Mouse (Mus musculus): Measurements from ENCODE around the gene Zfp296. TPM values are rescaled to one million over a fixed set of nuclear protein-coding genes. Genes with fewer than 3 reads are reported as not detected.

Zfp296 gene
- polyA plus RNA-seq, 1 experiment from 2014 or later: 1.00 TPM

DNA sequence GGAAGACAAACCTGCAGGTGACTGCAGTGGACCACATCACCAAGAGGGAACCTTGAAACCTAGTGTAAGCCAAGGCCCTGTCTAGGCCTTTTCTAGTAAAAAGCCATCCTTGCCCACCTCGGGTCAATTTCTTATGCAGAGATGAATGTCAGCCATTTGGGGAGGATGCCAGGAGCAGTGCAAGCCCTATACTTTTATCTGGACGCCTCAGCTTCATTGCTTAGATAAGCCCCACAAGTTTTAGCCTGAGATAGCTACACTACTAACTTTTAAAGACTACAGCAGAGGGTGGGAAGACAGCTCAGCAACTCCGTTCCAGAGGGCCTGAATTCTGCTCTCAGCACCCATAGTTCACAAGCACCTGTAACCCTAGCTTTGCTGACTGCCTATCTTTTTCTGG lies 13.2 kb upstream of the Zfp296 start:
- no peak overlapping the region for H3K4me3 ChIP-seq
- H3K9ac ChIP-seq: no peak overlapping the region; the same call in 1 of the 2 replicates
- WGBS: 87% methylated on average over 3 of the region's 3 CpGs
- no peaks in the 10 kb centered on the region for H3K27me3 ChIP-seq
- H3K9me3 ChIP-seq: peaks cover 3% of the 10 kb centered on the region; the same call in 1 of the 2 replicates
- ATAC-seq (ENCODE audit: insufficient number of reproducible peaks, low FRiP score, low TSS enrichment, low read depth): no peak
- no peak overlapping the region for H3K27ac ChIP-seq
- H3K4me1 ChIP-seq: peaks cover 32% of the 10 kb centered on the region
- no peak overlapping the region for H3K4me2 ChIP-seq
- H3K36me3 ChIP-seq: peaks cover 42% of the 10 kb centered on the region

DNA sequence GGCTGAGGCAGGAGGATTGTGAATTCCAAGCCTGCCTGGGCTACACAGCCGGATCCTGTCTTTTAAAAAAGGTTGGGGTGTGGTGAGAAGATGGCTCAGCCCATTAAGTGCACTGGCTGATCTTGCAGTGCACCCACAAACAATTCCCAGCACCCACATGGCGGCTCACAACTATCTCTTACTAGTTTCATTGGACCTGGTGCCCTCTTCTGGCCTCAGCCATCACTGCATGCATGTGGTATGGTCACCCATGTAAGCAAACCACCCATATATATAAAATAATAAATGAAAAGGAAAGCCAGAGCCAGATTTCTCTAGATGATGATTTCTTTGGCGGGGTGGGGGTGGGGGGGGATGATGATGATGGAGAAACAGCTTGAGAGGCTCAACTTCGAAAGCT lies 12.6 kb upstream of the Zfp296 start:
- Histone ChIP-seq H3K27me3 (no peaks in the 10 kb centered on the region), H3K4me2 (no peak overlapping the region), H3K9me3 (peaks cover 3% of the 10 kb centered on the region; the same call in 1 of the 2 replicates), H3K27ac (no peak overlapping the region), H3K36me3 (peaks cover 47% of the 10 kb centered on the region), H3K9ac (no peak overlapping the region), H3K4me1 (peaks cover 26% of the 10 kb centered on the region), H3K4me3 (no peak overlapping the region)
- 95% methylated on average over 4 of the region's 4 CpGs for WGBS
- no peak for ATAC-seq (ENCODE audit: insufficient number of reproducible peaks, low FRiP score, low TSS enrichment, low read depth)

DNA sequence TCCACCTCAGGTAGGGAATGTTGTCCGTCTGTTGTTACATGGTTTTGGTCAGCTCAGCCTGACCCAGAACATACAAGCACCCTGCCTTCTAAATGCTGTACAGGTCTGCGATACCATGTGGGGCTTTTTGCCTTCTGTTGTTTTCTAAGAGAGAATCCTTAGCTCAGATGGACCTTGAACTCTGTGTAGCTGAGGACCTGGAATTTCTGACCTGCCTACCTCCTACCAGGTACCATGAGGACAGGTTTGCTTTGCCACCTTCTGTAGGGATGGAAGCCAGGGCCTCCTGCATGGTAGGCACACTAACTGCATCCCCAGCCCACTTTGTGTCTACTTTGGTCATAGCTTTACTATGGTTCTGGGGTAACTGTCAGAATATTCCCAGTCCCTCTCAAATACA lies 11.3 kb upstream of the Zfp296 start:
- Histone ChIP-seq H3K9ac (no peak overlapping the region), H3K4me3 (no peak overlapping the region), H3K4me2 (no peak overlapping the region), H3K36me3 (peaks cover 55% of the 10 kb centered on the region), H3K4me1 (peaks cover 15% of the 10 kb centered on the region), H3K27me3 (no peaks in the 10 kb centered on the region), H3K9me3 (peaks cover 3% of the 10 kb centered on the region; the same call in 1 of the 2 replicates), H3K27ac (no peak overlapping the region)
- WGBS: 87% methylated on average over 2 of the region's 2 CpGs
- no peak for ATAC-seq (ENCODE audit: insufficient number of reproducible peaks, low FRiP score, low TSS enrichment, low read depth)

DNA sequence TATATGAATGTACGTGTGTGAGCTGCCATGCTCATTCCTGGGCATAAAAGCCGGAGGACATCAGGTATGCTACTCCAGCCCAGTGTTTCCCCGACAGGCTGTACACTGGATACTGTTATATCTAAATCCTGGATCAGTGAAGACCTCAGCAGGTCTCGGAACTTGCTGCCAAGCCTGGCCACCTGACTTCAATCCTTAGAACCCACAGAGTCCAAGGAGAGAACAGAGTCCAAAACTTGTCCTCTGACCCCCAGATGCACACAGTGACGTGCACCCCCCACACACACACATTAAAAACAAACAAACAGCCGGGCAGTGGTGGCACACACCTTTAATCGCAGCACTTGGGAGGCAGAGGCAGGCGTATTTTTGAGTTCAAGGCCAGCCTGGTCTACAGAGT lies 9.7 kb upstream of the Zfp296 start:
- Histone ChIP-seq H3K4me3 (no peak overlapping the region), H3K9ac (no peak overlapping the region), H3K9me3 (peaks cover 3% of the 10 kb centered on the region; the same call in 1 of the 2 replicates), H3K4me1 (peaks cover 18% of the 10 kb centered on the region), H3K4me2 (no peak overlapping the region), H3K36me3 (peaks cover 59% of the 10 kb centered on the region), H3K27me3 (no peaks in the 10 kb centered on the region), H3K27ac (no peak overlapping the region)
- WGBS: 92% methylated on average over 8 of the region's 8 CpGs
- ATAC-seq (ENCODE audit: insufficient number of reproducible peaks, low FRiP score, low TSS enrichment, low read depth): no peak

DNA sequence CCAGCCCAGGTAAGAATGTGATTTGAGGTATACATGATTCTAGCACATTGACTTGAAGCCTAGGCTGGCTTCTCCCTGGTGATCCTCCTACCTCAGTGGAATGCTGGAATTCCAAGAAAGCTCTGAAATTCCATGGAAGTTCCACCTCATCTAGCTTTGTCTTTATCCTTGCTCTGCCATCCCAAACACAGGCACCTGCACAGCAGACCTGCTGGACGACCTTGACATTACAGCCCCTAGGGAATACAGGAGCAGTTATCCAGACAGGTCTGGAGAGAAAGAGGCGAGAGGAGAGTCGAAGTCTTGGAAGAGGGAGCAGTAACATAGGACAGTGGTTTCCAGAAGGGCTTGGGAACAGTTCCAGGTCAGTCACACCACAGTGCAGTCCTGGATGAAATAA lies 7.4 kb upstream of the Zfp296 start:
- no peak for ATAC-seq (ENCODE audit: insufficient number of reproducible peaks, low FRiP score, low TSS enrichment, low read depth)
- no peak overlapping the region for H3K27ac ChIP-seq
- H3K36me3 ChIP-seq: peaks cover 50% of the 10 kb centered on the region

DNA sequence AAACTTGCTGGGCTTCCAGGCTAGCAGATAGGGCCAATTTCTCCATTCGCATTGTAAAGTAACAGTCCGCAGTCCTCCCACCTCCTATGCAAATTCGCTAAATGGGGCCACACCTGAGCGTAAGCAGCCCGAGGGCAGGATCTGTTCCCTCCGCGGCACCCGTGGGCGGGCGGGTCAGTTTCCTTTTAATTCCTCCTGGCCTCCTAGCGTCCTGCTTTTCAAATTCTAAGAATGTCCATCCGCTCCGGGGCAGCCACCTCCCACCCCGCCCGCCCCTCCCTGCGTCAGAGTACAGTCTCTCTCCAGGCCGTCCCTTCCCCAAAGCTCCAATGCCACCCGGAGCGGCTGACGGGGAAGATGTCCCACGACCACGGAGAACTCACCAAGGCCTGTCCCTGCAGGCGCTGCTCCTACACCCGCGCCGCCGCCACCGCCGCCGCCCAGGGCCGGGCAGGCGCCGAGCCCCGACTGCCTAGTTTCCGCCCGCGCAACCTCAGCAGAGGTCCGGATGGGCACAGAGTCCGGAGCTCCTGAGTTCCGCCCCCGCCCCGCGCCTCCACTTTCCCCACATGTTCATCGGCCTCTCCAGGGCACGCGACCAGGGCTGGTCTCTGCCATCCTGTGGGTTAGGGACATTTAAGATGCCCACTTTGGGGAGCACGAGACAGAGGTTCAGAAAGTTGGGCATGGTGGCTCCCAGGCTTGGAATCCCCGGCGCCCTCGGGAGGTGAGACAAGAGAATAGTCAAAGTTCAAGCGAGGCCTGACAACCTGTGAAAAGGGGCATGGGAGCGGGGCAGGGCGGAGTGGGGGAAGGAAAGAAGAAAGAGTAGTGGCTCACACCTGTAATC lies 3.9 kb upstream of the Zfp296 start:
- Histone ChIP-seq H3K9ac (peak overlapping the region; percentile 66), H3K4me1 (peaks cover 31% of the 10 kb centered on the region), H3K4me2 (peak overlapping the region; percentile 82), H3K4me3 (peak overlapping the region; percentile 66), H3K36me3 (peaks cover 24% of the 10 kb centered on the region), H3K27ac (peak overlapping the region; percentile 83), H3K9me3 (no peaks in the 10 kb centered on the region), H3K27me3 (peaks cover 26% of the 10 kb centered on the region)
- peak; percentile 81 for ATAC-seq (ENCODE audit: insufficient number of reproducible peaks, low FRiP score, low TSS enrichment, low read depth)
- WGBS: under 1% methylated on average over 53 of the region's 53 CpGs

More for the DNA sequence above, 7.4 kb upstream of the Zfp296 start:
- Histone ChIP-seq H3K4me3 (no peak overlapping the region), H3K4me1 (peaks cover 17% of the 10 kb centered on the region), H3K4me2 (no peak overlapping the region), H3K9ac (no peak overlapping the region), H3K27me3 (no peaks in the 10 kb centered on the region), H3K9me3 (no peaks in the 10 kb centered on the region)
- WGBS: 81% methylated on average over 3 of the region's 3 CpGs

DNA sequence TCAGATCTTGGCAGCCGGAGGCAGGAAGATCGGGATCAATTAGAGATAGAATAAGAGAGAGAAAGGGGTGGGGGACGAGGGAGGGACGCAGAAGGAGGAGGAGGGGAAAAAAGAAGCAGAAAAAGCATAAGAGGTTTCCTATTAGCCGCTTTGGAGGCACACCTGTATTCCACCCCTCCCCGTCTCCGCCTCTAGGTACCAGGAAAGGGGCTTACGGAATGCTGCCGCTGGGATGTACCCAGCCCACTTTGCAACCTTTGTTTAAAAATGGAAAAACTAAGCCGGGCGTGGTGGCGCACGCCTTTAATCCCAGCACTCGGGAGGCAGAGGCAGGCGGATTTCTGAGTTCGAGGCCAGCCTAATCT lies 3.3 kb upstream of the Zfp296 start:
- WGBS: 23% methylated on average over 16 of the region's 16 CpGs

DNA sequence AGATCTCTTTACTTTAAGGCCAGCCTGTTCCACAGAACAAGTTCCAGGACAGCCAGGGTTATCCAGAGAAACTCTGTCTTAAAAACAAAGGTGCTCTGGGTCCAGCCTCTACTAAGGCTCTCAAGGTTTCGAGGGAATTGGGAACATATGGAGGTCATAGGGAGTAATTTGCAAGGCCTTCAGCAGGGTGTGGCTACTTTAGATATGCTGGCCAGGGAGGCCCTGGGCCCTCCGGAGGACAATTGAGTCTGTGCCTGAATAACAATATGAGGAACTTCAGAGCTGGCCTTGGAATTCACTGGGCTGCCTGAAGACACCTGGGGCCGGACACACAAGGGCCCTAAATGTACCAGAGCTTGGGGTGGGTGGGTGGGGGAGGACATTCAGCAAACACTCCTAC lies 1.5 kb upstream of the Zfp296 start:
- peaks cover 35% of the 10 kb centered on the region for H3K27me3 ChIP-seq

More for the DNA sequence above, 3.3 kb upstream of the Zfp296 start:
- no peaks in the 10 kb centered on the region for H3K9me3 ChIP-seq
- H3K4me1 ChIP-seq: peaks cover 33% of the 10 kb centered on the region
- peak overlapping the region; percentile 82 for H3K4me2 ChIP-seq
- peak overlapping the region; percentile 66; the same call in 1 of the 2 replicates for H3K9ac ChIP-seq
- H3K36me3 ChIP-seq: peaks cover 18% of the 10 kb centered on the region
- H3K27me3 ChIP-seq: peaks cover 33% of the 10 kb centered on the region
- H3K27ac ChIP-seq: peak overlapping the region; percentile 83
- peak overlapping the region; percentile 66 for H3K4me3 ChIP-seq
- no peak for ATAC-seq (ENCODE audit: insufficient number of reproducible peaks, low FRiP score, low TSS enrichment, low read depth)

DNA sequence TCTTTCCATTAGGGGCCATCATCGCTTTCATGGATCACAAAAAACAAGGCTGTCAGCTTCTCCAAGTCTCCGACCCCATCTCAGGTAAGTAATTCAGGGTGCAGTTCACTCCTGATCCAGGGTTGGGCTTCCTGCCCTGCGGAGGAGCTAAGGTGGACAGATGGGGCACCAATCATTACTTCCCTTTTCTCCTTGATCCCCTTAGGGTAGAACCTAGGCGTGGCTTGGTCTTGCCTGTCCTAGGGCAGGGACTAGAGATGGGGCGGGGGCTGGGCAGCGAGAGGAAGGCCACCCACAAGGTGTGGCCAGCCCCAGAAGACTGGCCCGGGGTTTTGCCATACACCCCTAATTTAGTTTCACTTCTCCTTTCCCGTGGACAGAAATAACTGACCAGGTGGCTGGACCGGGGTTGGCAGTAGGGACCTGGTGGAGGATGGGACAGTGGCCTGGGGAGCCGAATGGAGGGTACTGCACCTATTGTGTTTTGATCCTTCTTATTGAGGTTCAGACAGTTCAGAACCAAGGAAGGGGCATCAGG lies 859 bp downstream of the Zfp296 start:
- Histone ChIP-seq H3K4me3 (peak overlapping the region; percentile 42), H3K9ac (peak overlapping the region; percentile 40; the same call in 1 of the 2 replicates)
- ATAC-seq (ENCODE audit: insufficient number of reproducible peaks, low FRiP score, low TSS enrichment, low read depth): no peak

More for the DNA sequence above, 1.5 kb upstream of the Zfp296 start:
- Histone ChIP-seq H3K36me3 (peaks cover 10% of the 10 kb centered on the region), H3K4me3 (no peak overlapping the region), H3K9me3 (no peaks in the 10 kb centered on the region), H3K4me2 (no peak overlapping the region), H3K27ac (no peak overlapping the region), H3K4me1 (peaks cover 37% of the 10 kb centered on the region), H3K9ac (no peak overlapping the region)
- WGBS: 72% methylated on average over 3 of the region's 3 CpGs
- ATAC-seq (ENCODE audit: insufficient number of reproducible peaks, low FRiP score, low TSS enrichment, low read depth): no peak

DNA sequence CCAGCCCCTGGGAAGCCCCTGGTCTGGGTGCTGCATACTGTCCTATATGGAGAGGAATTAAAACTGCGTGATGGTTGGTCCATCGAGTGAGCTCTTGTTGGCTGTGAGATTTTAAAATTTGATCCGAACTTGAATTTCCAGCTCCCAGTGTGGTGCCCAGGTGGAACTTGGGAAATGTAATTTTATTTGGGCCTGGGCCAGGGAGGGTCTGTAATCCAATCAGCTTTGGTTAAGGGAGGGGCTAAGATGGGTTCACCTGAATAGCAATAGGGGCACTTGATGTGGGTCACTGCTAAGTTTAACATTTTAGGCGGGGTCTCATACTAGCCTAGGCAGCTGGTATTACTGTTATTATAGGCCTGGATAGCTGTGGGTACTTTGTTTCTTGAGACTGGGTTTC lies 1.3 kb downstream of the Zfp296 start:
- no peak overlapping the region; the same call in 1 of the 2 replicates for H3K4me2 ChIP-seq

More for the DNA sequence above, 859 bp downstream of the Zfp296 start:
- Histone ChIP-seq H3K36me3 (peaks cover 29% of the 10 kb centered on the region), H3K9me3 (no peaks in the 10 kb centered on the region), H3K27ac (no peak overlapping the region), H3K27me3 (peaks cover 35% of the 10 kb centered on the region), H3K4me2 (peak overlapping the region; percentile 90), H3K4me1 (peaks cover 26% of the 10 kb centered on the region)
- 22% methylated on average over 10 of the region's 10 CpGs for WGBS

DNA sequence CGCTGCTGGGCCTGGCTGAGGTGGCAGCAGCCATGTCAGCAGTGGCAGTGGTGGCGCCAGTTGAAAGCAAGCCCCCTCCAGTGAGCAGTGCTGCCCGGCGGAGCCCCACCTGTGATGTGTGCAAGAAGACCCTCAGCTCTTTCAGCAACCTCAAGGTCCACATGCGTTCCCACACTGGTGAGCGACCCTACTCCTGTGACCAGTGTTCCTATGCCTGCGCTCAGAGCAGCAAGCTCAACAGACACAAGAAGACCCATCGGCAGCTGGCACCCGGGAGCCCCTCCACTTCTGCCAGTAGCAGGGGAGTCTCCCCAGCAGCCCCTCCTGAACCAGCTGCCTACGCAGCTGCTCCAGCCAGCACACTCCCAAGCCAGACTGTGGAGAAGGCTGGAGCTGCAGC lies 2.7 kb downstream of the Zfp296 start:
- Histone ChIP-seq H3K36me3 (peaks cover 44% of the 10 kb centered on the region), H3K27me3 (peaks cover 35% of the 10 kb centered on the region), H3K9me3 (no peaks in the 10 kb centered on the region), H3K4me1 (peaks cover 20% of the 10 kb centered on the region), H3K9ac (no peak overlapping the region), H3K4me2 (no peak overlapping the region), H3K27ac (no peak overlapping the region), H3K4me3 (no peak overlapping the region)
- ATAC-seq (ENCODE audit: insufficient number of reproducible peaks, low FRiP score, low TSS enrichment, low read depth): no peak
- 80% methylated on average over 10 of the region's 10 CpGs for WGBS

More for the DNA sequence above, 1.3 kb downstream of the Zfp296 start:
- Histone ChIP-seq H3K9ac (no peak overlapping the region), H3K4me1 (peaks cover 26% of the 10 kb centered on the region), H3K27ac (no peak overlapping the region), H3K9me3 (no peaks in the 10 kb centered on the region), H3K36me3 (peaks cover 30% of the 10 kb centered on the region), H3K4me3 (0 out of 2 replicates have a peak overlapping the region, but pooled peaks have one; percentile 42), H3K27me3 (peaks cover 35% of the 10 kb centered on the region)
- 55% methylated on average over 4 of the region's 4 CpGs for WGBS
- no peak for ATAC-seq (ENCODE audit: insufficient number of reproducible peaks, low FRiP score, low TSS enrichment, low read depth)

DNA sequence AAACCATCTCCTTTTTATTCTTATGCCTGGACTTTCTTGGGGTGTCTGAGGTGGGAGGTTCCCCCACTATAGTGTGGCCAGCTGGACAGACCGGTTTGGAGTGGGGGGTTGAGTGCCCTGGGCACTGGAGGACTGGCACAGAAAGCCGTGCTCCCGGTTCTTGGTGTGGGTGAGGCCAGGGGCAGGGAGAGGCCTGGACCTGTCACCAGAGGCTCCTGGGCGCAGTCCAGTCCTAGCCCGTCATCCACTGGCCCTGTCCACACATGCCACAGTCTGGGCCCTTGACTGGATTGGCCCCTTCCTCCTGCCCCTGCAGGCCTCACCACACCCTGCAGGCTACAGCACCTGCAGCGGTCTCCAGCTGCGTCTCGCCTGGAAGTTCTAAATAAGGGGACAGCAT lies 3.5 kb downstream of the Zfp296 start:
- H3K27ac ChIP-seq: no peak overlapping the region
- H3K36me3 ChIP-seq: peaks cover 52% of the 10 kb centered on the region
- WGBS: 57% methylated on average over 8 of the region's 8 CpGs
- H3K9me3 ChIP-seq: no peaks in the 10 kb centered on the region
- peaks cover 32% of the 10 kb centered on the region for H3K27me3 ChIP-seq
- no peak overlapping the region for H3K4me3 ChIP-seq
- peaks cover 20% of the 10 kb centered on the region for H3K4me1 ChIP-seq
- ATAC-seq (ENCODE audit: insufficient number of reproducible peaks, low FRiP score, low TSS enrichment, low read depth): no peak
- no peak overlapping the region for H3K4me2 ChIP-seq
- no peak overlapping the region for H3K9ac ChIP-seq

Measured in limb, embryonic 15.5 days (tissue).